Mouse (Mus musculus) thymus, adult 2 months (tissue): Measurements from ENCODE around the gene Aspg. TPM values are rescaled to one million over a fixed set of nuclear protein-coding genes. Genes with fewer than 3 reads are reported as not detected.

ENCODE experiments used
- DNase-seq: peaks from one replicate; pipeline ENCODE4 v3.0.0; 2021
- H3K27ac ChIP-seq: fragments of 200-500 bp; 2 replicates; pipeline ENCODE4 v1.5.1; 2012; ENCODE audit warnings: low read length, control low read depth; ENCODE audit not compliant: control insufficient read depth, insufficient read depth
- H3K27me3 ChIP-seq: fragments of 200-500 bp; 2 replicates; pipeline ENCODE4 v1.6.1; 2012; ENCODE audit warnings: mild to moderate bottlenecking, low read length, moderate library complexity, mixed read lengths; ENCODE audit not compliant: control insufficient read depth, insufficient read depth
- H3K36me3 ChIP-seq: fragments of 200-500 bp; 2 replicates; pipeline ENCODE4 v1.6.1; 2012; ENCODE audit warnings: mild to moderate bottlenecking, low read length, moderate library complexity; ENCODE audit not compliant: control insufficient read depth, insufficient read depth
- H3K4me1 ChIP-seq: fragments of 200-500 bp; replicated peaks from 2 replicates; pipeline ENCODE4 v1.6.1; 2012; ENCODE audit warnings: low read length; ENCODE audit not compliant: control insufficient read depth, insufficient read depth
- H3K4me3 ChIP-seq: fragments of 200-500 bp; 2 replicates; pipeline ENCODE4 v1.5.1; 2012; ENCODE audit warnings: mild to moderate bottlenecking, low read length, control low read depth, moderate library complexity; ENCODE audit not compliant: control insufficient read depth, insufficient read depth
- CTCF ChIP-seq: fragments of 200-500 bp; IDR thresholded peaks from 2 replicates; pipeline ENCODE4 v1.5.1; 2012; ENCODE audit warnings: mild to moderate bottlenecking, control low read depth, low read length, moderate library complexity, borderline replicate concordance; ENCODE audit not compliant: control insufficient read depth, poor library complexity, insufficient read depth; ENCODE audit errors: extremely low read depth
- POLR2A ChIP-seq: fragments of 200-500 bp; IDR thresholded peaks from 2 replicates; pipeline ENCODE4 v1.6.1; 2012; ENCODE audit warnings: mild to moderate bottlenecking, low read length, control low read depth, moderate library complexity; ENCODE audit not compliant: control insufficient read depth, poor library complexity, insufficient read depth; ENCODE audit errors: extremely low read depth
- WGBS: fragments of 180-500 bp; shearing (Covaris S2); methylation state at CpG from one replicate; pipeline ENCODE4 v1.1.7; 2018; 5-methylcytosine and 5-hydroxymethylcytosine counted together
- polyA plus RNA-seq: library from polyadenylated mRNA; depleted of rRNA; stranded (reverse); fragments of >200 nt; gene quantifications from 2 replicates; pipeline ENCODE4 v1.2.3, GENCODE M21; 2012

Aspg gene
- polyA plus RNA-seq, 1 experiment, result 9.1 TPM

DNA sequence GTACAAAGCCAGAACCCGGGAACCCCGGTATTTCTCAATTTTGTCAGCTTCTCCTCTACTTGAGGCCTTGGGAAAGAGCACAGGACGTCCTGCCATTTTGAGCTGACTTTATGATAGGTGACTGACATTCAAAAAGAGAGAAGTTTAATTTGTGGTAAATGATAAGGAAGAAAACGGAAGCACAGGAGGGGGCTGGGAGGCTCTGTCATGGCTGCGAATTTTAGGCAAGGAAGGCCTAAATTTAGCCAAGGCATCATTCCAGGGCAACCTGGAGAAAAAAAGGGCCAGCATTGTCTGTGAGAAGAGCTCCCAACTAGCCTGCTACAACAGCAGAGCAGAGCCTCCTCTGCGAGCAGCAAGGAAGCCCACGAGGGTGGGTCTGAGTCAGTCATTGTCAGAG is 34.3 kb downstream of the Aspg start:
- Histone ChIP-seq H3K27me3 (peaks cover 6% of the 10 kb centered on the region; the same call in 1 of the 2 replicates), H3K4me1 (no peaks in the 10 kb centered on the region), H3K4me3 (no peak overlapping the region), H3K36me3 (no peaks in the 10 kb centered on the region), H3K27ac (no peak overlapping the region)
- TF ChIP-seq POLR2A, result no peak
- TF ChIP-seq CTCF, result no peak
- DNase-seq, result no peak
- WGBS, result 30% methylated on average over 7 of the region's 7 CpGs

DNA sequence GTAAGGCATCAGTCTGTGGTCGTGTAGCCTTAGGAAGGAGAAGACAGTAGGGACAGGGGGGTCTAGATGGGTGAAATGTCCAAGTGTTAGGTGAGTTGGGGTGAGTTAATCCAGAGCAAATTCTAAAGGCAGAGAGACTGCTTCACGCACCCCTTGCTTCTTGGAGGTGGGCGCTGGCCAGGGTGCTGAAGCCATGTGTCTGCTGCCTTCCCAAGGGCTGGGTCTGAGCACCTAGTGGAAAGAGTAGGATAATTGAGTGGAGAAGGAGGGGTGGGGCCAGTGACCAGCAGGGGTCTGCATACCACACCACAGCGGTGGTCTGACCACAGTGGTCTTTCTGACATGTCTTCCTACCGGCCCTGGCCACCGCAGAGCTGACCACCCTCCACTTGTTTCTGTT is 34.8 kb downstream of the Aspg start:
- Histone ChIP-seq H3K27me3 (peaks cover 6% of the 10 kb centered on the region; the same call in 1 of the 2 replicates), H3K4me3 (no peak overlapping the region), H3K27ac (no peak overlapping the region), H3K36me3 (no peaks in the 10 kb centered on the region), H3K4me1 (no peaks in the 10 kb centered on the region; the same call in 1 of the 2 replicates)
- no peak for DNase-seq
- 7% methylated on average over 6 of the region's 6 CpGs for WGBS
- TF ChIP-seq POLR2A (no peak), CTCF (no peak)

GRCm38 (mm10) chr12:112143116-112143832 is 36.8 kb downstream of the Aspg start:
- Histone ChIP-seq H3K4me3 (no peak overlapping the region), H3K36me3 (no peaks in the 10 kb centered on the region), H3K27me3 (peaks cover 14% of the 10 kb centered on the region), H3K4me1 (no peaks in the 10 kb centered on the region; the same call in 1 of the 2 replicates), H3K27ac (no peak overlapping the region)
- DNase-seq, result no peak
- 9% methylated on average over 14 of the region's 14 CpGs for WGBS
- TF ChIP-seq CTCF (no peak), POLR2A (no peak)

GRCm38 (mm10) chr12:112143833-112144201 is 37.3 kb downstream of the Aspg start:
- TF ChIP-seq POLR2A, result no peak
- WGBS, result 7% methylated on average over 47 of the region's 52 CpGs

GRCm38 (mm10) chr12:112144377-112145115 is 38.1 kb downstream of the Aspg start:
- peaks cover 14% of the 10 kb centered on the region for H3K27me3 ChIP-seq
- no peaks in the 10 kb centered on the region for H3K36me3 ChIP-seq
- no peak for DNase-seq
- WGBS, result 6% methylated on average over 46 of the region's 46 CpGs
- no peaks in the 10 kb centered on the region; the same call in 1 of the 2 replicates for H3K4me1 ChIP-seq
- no peak overlapping the region for H3K4me3 ChIP-seq
- no peak overlapping the region for H3K27ac ChIP-seq
- TF ChIP-seq CTCF, result no peak
- no peak for TF ChIP-seq POLR2A

More at GRCm38 (mm10) chr12:112143833-112144201, 37.3 kb downstream of the Aspg start:
- no peak for DNase-seq
- Histone ChIP-seq H3K27ac (no peak overlapping the region), H3K27me3 (peaks cover 14% of the 10 kb centered on the region), H3K36me3 (no peaks in the 10 kb centered on the region), H3K4me1 (no peaks in the 10 kb centered on the region; the same call in 1 of the 2 replicates), H3K4me3 (no peak overlapping the region)

DNA sequence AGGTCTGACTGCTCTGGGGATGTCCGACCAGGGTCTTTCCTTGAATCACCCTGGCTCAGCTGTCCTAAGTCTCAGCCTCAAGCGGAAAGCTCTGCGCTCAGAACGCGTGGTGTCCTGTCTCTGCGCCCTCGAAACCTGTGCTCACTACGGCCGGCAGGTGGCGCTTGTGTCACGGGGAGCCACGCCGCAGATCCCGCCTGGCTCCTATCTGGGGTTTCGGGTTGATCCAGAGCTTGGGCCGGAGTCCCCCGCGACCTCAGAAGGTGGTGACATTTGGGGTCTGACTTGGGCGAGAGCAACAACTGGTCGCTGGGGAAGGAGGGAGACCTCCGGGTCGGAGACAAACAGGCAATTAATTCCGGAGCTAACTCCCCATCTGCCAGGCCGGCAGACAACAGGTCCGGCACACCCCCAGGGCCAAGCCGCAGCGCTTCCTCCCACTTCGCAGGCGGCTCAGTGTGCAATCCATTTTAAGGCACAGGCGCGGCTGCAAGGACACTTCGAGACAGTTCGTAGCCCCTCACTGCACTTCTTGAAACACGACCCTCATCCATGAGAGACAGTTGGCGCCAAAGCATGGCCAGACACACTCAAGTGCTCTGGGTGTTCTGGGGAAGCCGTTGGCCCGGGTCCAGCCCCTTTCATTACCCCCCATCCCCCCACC is 38.9 kb downstream of the Aspg start:
- Histone ChIP-seq H3K27ac (no peak overlapping the region), H3K36me3 (no peaks in the 10 kb centered on the region), H3K27me3 (peaks cover 14% of the 10 kb centered on the region), H3K4me3 (0 out of 2 replicates have a peak overlapping the region, but pooled peaks have one; percentile 0), H3K4me1 (no peaks in the 10 kb centered on the region; the same call in 1 of the 2 replicates)
- TF ChIP-seq CTCF (peak; percentile 93), POLR2A (no peak)
- DNase-seq, result peak; percentile 66
- WGBS, result 2% methylated on average over 37 of the region's 37 CpGs
